Mouse (Mus musculus): ENCODE data around the gene Cse1l.

Gene Cse1l

GRCm38 (mm10) chr2:166905711-166906522 is at the start of gene Cse1l:
Gene Cse1l, plus strand, starts transcription at chr2:166906040.
- DNase-seq (ENCODE audit: low read depth, low spot score) = peak; percentile 99

GRCm38 (mm10) chr2:166856366-166856765 is 49.5 kb upstream of the Cse1l start:
- no peak for DNase-seq (ENCODE audit: low read depth, low spot score)

GRCm38 (mm10) chr2:166857118-166857517 is 48.7 kb upstream of the Cse1l start:
- peak; percentile 36 for DNase-seq (ENCODE audit: low read depth, low spot score)

- no peak for DNase-seq (ENCODE audit: low read depth, low spot score)
These were observed 46.6 kb upstream of the Cse1l start for GRCm38 (mm10) chr2:166859214-166859613.

GRCm38 (mm10) chr2:166862505-166862904 is 43.3 kb upstream of the Cse1l start:
- peak; percentile 66 for DNase-seq (ENCODE audit: low read depth, low spot score)

GRCm38 (mm10) chr2:166865476-166865875 is 40.4 kb upstream of the Cse1l start:
- peak; percentile 61 for DNase-seq (ENCODE audit: low read depth, low spot score)

GRCm38 (mm10) chr2:166870271-166870865 is 35.5 kb upstream of the Cse1l start:
- DNase-seq (ENCODE audit: low read depth, low spot score) = no peak

GRCm38 (mm10) chr2:166870899-166871298 is 34.9 kb upstream of the Cse1l start:
- no peak for DNase-seq (ENCODE audit: low read depth, low spot score)

GRCm38 (mm10) chr2:166874675-166875280 is 31.1 kb upstream of the Cse1l start:
- no peak for DNase-seq (ENCODE audit: low read depth, low spot score)

- DNase-seq (ENCODE audit: low read depth, low spot score) = peak; percentile 68
These were observed 30.3 kb upstream of the Cse1l start for GRCm38 (mm10) chr2:166875561-166875960.

GRCm38 (mm10) chr2:166876331-166876730 is 29.5 kb upstream of the Cse1l start:
- DNase-seq (ENCODE audit: low read depth, low spot score) = no peak

GRCm38 (mm10) chr2:166885066-166885465 is 20.8 kb upstream of the Cse1l start:
- DNase-seq (ENCODE audit: low read depth, low spot score) = peak; percentile 76

GRCm38 (mm10) chr2:166885619-166886018 is 20.2 kb upstream of the Cse1l start:
- no peak for DNase-seq (ENCODE audit: low read depth, low spot score)

GRCm38 (mm10) chr2:166886231-166886630 is 19.6 kb upstream of the Cse1l start:
- no peak for DNase-seq (ENCODE audit: low read depth, low spot score)

GRCm38 (mm10) chr2:166887816-166888215 is 18.0 kb upstream of the Cse1l start:
- DNase-seq (ENCODE audit: low read depth, low spot score) = no peak

- DNase-seq (ENCODE audit: low read depth, low spot score) = no peak
These were observed 14.4 kb upstream of the Cse1l start for GRCm38 (mm10) chr2:166891366-166891880.

- no peak for DNase-seq (ENCODE audit: low read depth, low spot score)
These were observed 13.6 kb upstream of the Cse1l start for GRCm38 (mm10) chr2:166892158-166892680.

- no peak for DNase-seq (ENCODE audit: low read depth, low spot score)
These were observed 12.8 kb upstream of the Cse1l start for GRCm38 (mm10) chr2:166893036-166893435.

GRCm38 (mm10) chr2:166896368-166896767 is 9.5 kb upstream of the Cse1l start:
- DNase-seq (ENCODE audit: low read depth, low spot score) = peak; percentile 57

- DNase-seq (ENCODE audit: low read depth, low spot score) = peak; percentile 74
These were observed 8.9 kb upstream of the Cse1l start for GRCm38 (mm10) chr2:166896974-166897373.

- no peak for DNase-seq (ENCODE audit: low read depth, low spot score)
These were observed 6.7 kb upstream of the Cse1l start for GRCm38 (mm10) chr2:166899161-166899560.

- DNase-seq (ENCODE audit: low read depth, low spot score) = no peak
These were observed 6.1 kb upstream of the Cse1l start for GRCm38 (mm10) chr2:166899746-166900145.
